Mouse (Mus musculus) embryonic facial prominence, embryonic 14.5 days (tissue): ENCODE data around the gene Myh6. TPM values are rescaled to one million over a fixed set of nuclear protein-coding genes. Genes with fewer than 3 reads are reported as not detected.
"Not testable (repeated sequence)": the region's sequence is repeated elsewhere in the genome, so short reads cannot be mapped to it uniquely, and the experiment has no call there.

ENCODE experiments used
- ATAC-seq: fragments of 200-750 bp; cut with Nextera tagmentation; 2 replicates; pipeline ENCODE4 v1.8.0; 2017; ENCODE audit warnings: low read depth, moderate number of reproducible peaks, moderate TSS enrichment
- DNase-seq: peaks from one replicate; pipeline ENCODE4 v3.0.0-alpha.2; 2015; ENCODE audit warnings: low spot score
- H3K27ac ChIP-seq: fragments of 300-500 bp; sonication (generic); replicated peaks from 2 replicates; pipeline ENCODE4 v1.5.1; 2014; ENCODE audit warnings: low read depth, mild to moderate bottlenecking, low read length, moderate library complexity
- H3K27me3 ChIP-seq: fragments of 300-500 bp; sonication (generic); replicated peaks from 2 replicates; pipeline ENCODE4 v1.6.1; 2014; ENCODE audit warnings: low read length; ENCODE audit not compliant: control insufficient read depth, insufficient read depth
- H3K36me3 ChIP-seq: fragments of 300-500 bp; sonication (generic); 2 replicates; pipeline ENCODE4 v1.6.1; 2014; ENCODE audit warnings: low read length, mixed read lengths; ENCODE audit not compliant: control insufficient read depth, insufficient read depth
- H3K4me1 ChIP-seq: fragments of 300-500 bp; sonication (generic); 2 replicates; pipeline ENCODE4 v1.6.1; 2014; ENCODE audit warnings: antibody characterized with exemption, low read length; ENCODE audit not compliant: control insufficient read depth, insufficient read depth
- H3K4me2 ChIP-seq: fragments of 300-500 bp; sonication (generic); 2 replicates; pipeline ENCODE4 v1.6.1; 2014; ENCODE audit warnings: low read depth, mild to moderate bottlenecking, low read length, moderate library complexity, mixed read lengths
- H3K4me3 ChIP-seq: fragments of 300-500 bp; sonication (generic); 2 replicates; pipeline ENCODE4 v1.5.1; 2014; ENCODE audit warnings: low read depth, mild to moderate bottlenecking, low read length
- H3K9ac ChIP-seq: fragments of 300-500 bp; sonication (generic); 2 replicates; pipeline ENCODE4 v1.6.1; 2014; ENCODE audit warnings: low read depth, mild to moderate bottlenecking, low read length, moderate library complexity, mixed read lengths
- H3K9me3 ChIP-seq: fragments of 300-500 bp; sonication (generic); 2 replicates; pipeline ENCODE4 v1.6.1; 2016; ENCODE audit warnings: low read length; ENCODE audit not compliant: control insufficient read depth
- WGBS: fragments of 180-500 bp; shearing (Covaris S2); extraction: QIAGEN DNeasy Blood & Tissue Kit; methylation state at CpG from one replicate; pipeline ENCODE4 v1.1.7; 2014; 5-methylcytosine and 5-hydroxymethylcytosine counted together
- polyA plus RNA-seq: library from polyadenylated mRNA; unstranded; fragments of >200 nt; fragmentation: Nextera tagmentation; extraction: Ambion mirVana; gene quantifications from 2 replicates; pipeline ENCODE4 v1.2.1, GENCODE M21; 2014

Myh6 gene
- polyA plus RNA-seq, 1 experiment from 2014 or later = 10.3 TPM

DNA sequence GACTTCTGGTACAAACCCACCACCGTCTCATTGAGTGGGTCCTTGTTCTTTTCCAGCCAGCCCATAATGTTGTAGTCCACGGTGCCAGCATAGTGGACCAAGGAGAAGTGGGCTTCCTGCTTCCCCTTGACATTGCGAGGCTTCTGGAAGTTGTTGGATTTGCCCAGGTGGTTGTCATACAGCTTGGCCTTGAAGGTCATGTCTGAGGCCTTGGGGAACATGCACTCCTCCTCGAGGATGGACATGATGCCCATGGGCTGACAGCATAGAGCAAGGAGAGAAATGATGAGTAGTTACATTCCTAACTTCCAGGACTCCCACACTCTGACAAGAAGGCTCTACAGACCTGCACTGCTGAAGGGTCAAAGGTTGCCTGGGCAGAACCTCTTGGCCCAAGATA lies 8.2 kb downstream of the Myh6 start:
- no peak overlapping the region for H3K4me3 ChIP-seq
- 73% methylated on average over 4 of the region's 4 CpGs for WGBS
- no peak for ATAC-seq
- H3K4me1 ChIP-seq = no peaks in the 10 kb centered on the region
- DNase-seq = no peak
- H3K9me3 ChIP-seq = no peaks in the 10 kb centered on the region
- no peak overlapping the region for H3K4me2 ChIP-seq
- H3K36me3 ChIP-seq = no peaks in the 10 kb centered on the region
- H3K27me3 ChIP-seq = no peaks in the 10 kb centered on the region
- no peak overlapping the region for H3K27ac ChIP-seq
- no peak overlapping the region for H3K9ac ChIP-seq

DNA sequence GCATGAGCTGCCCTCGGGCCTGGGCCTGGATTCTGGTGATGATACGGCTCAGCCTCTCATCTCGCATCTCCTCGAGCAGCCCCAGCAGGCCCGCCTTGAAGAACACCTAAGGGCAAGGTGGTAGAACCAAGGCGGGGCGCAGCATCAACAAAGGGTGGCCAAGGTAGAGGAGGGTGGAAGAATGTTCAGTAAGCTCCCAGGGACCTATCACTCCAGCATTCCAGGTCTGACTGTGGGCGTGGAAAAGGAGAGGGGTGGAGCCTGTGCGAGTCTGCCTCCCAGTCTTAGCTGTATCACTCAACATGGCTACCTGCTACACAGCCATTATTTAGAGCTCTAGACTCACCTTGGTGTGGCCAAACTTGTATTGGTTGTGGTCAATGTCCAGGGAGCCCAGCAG lies 10.2 kb downstream of the Myh6 start:
- WGBS = 79% methylated on average over 9 of the region's 9 CpGs
- no peak for ATAC-seq

DNA sequence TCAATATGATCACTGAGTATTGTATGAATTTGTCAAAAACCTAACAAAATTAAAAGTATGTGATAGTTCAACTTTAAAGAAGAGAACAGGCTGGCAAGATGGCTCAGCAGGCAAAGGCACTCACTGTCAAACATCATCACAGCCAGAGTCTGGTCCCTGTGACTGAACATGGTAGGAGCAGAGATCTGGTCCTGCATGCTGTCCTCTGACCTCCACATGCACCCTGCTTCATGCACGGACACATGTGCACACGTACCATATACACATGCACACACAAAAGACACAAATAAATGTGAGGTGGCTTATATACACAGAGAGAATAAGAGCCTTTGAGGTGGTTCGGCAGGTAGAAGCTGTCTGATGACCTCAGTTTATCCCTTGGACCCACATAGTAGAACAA lies 11.2 kb downstream of the Myh6 start:
- ATAC-seq (no peak), DNase-seq (no peak)
- 87% methylated on average over 3 of the region's 3 CpGs for WGBS
- H3K27ac ChIP-seq = no peak overlapping the region
- H3K9me3 ChIP-seq = no peaks in the 10 kb centered on the region
- no peaks in the 10 kb centered on the region for H3K36me3 ChIP-seq
- no peaks in the 10 kb centered on the region for H3K4me1 ChIP-seq
- no peaks in the 10 kb centered on the region for H3K27me3 ChIP-seq
- no peak overlapping the region for H3K4me2 ChIP-seq
- H3K4me3 ChIP-seq = no peak overlapping the region
- no peak overlapping the region for H3K9ac ChIP-seq

More for the DNA sequence above, 10.2 kb downstream of the Myh6 start:
- no peak overlapping the region for H3K4me3 ChIP-seq
- no peaks in the 10 kb centered on the region for H3K27me3 ChIP-seq
- DNase-seq = no peak
- H3K4me1 ChIP-seq = no peaks in the 10 kb centered on the region
- H3K4me2 ChIP-seq = no peak overlapping the region
- H3K27ac ChIP-seq = no peak overlapping the region
- no peaks in the 10 kb centered on the region for H3K36me3 ChIP-seq
- no peaks in the 10 kb centered on the region for H3K9me3 ChIP-seq
- H3K9ac ChIP-seq = no peak overlapping the region

DNA sequence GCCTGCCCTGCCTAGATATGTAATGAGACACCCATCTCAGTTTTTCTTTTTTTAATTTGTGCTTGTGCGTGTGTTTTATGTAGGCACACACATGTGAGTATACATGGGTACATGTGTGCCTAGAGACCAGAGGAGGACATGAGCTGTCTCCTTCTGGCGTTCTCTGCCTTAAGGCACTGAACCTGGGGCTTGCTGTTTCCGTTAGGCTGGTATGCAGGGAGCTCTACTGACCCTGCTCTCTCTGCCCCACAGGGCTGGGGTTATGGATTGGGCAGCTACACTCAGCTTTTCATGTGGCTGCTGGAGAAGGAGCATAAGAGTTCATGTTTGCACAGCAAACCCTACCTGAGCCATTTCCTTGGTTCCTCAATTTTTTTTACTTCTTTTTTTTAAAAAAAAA lies 12.3 kb downstream of the Myh6 start:
- H3K9me3 ChIP-seq = no peaks in the 10 kb centered on the region
- no peaks in the 10 kb centered on the region for H3K4me1 ChIP-seq
- H3K4me2 ChIP-seq = no peak overlapping the region
- WGBS = 64% methylated on average over 3 of the region's 3 CpGs
- H3K4me3 ChIP-seq = no peak overlapping the region
- no peaks in the 10 kb centered on the region for H3K27me3 ChIP-seq
- ATAC-seq = no peak
- H3K9ac ChIP-seq = no peak overlapping the region
- H3K36me3 ChIP-seq = no peaks in the 10 kb centered on the region
- no peak overlapping the region for H3K27ac ChIP-seq
- DNase-seq = no peak

DNA sequence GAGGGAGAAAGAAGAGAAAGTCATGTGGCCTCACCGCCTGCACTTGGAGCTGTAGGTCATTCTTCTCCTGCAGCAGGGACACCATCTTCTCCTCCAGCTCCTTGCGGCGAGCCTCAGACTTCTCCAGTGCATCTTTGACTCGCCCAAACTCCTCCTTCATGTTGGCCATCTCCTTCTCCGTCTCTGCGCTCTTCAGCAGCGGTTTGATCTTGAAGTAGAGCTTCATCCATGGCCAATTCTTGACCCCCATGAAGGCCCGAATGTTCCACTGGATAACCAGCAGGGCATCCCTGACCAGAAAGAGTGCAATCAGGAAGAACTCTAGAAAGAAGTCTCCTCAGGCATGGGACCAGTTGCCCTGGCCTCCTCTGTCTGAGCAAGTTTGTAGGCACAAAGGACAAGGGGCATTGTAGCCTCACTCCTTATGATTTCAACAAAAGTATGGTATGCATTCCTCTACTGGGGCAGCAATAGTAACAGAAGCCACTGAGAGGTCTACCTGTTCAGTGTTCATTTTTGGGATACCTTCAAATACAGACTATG lies 13.0 kb downstream of the Myh6 start:
- no peak for DNase-seq
- Histone ChIP-seq H3K4me1 (no peaks in the 10 kb centered on the region), H3K4me2 (no peak overlapping the region), H3K4me3 (no peak overlapping the region), H3K27ac (no peak overlapping the region), H3K9me3 (no peaks in the 10 kb centered on the region), H3K9ac (no peak overlapping the region), H3K27me3 (no peaks in the 10 kb centered on the region), H3K36me3 (no peaks in the 10 kb centered on the region)
- WGBS = 86% methylated on average over 8 of the region's 8 CpGs
- no peak for ATAC-seq

DNA sequence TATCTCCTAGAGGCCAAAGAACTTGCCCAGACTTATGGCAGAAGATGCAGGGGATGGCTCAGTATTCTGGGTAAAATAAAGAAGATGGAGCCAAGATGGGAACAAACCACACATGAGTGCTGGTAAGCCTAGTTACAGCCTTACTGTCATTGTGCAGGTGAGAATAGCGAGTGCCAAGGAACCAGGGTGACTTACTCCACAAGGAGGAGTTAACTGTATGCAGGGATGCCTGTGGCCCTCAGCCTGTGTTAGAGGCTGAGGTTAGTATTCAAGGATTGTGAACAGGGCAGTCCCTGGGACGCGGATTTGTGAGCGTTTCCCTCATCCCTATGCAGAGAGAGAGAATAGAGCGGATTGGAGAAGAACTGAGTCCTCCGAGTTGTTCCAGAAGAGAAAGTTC lies 15.1 kb downstream of the Myh6 start:
- no peaks in the 10 kb centered on the region for H3K27me3 ChIP-seq
- no peak overlapping the region for H3K4me3 ChIP-seq
- DNase-seq = no peak
- WGBS = 78% methylated on average over 6 of the region's 6 CpGs
- H3K4me1 ChIP-seq = no peaks in the 10 kb centered on the region
- ATAC-seq = no peak
- no peak overlapping the region for H3K9ac ChIP-seq
- H3K4me2 ChIP-seq = no peak overlapping the region
- H3K27ac ChIP-seq = no peak overlapping the region
- no peaks in the 10 kb centered on the region for H3K9me3 ChIP-seq
- H3K36me3 ChIP-seq = no peaks in the 10 kb centered on the region

DNA sequence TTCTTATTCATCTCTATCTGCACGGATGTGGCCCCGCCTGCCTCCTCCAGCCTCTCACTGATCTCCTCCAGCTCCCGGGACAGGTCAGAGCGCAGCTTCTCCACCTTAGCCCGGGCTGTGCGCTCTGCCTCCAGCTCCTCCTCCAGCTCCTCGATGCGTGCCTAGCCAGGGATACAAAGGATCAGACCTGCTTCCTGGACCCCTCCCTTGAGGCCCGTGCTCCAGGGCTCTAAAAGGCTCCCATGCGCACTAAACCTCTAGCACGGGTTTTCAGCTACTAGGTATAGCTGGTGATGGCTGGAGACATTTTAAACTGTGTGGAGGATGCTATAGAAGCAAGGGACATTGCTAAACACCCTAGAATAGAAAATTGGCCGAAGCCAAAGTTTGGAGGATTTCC lies 16.2 kb downstream of the Myh6 start:
- no peak overlapping the region for H3K4me3 ChIP-seq
- 60% methylated on average over 12 of the region's 12 CpGs for WGBS
- no peaks in the 10 kb centered on the region for H3K36me3 ChIP-seq
- no peak for DNase-seq
- no peaks in the 10 kb centered on the region for H3K27me3 ChIP-seq
- H3K27ac ChIP-seq = no peak overlapping the region
- H3K4me2 ChIP-seq = no peak overlapping the region
- H3K9me3 ChIP-seq = no peaks in the 10 kb centered on the region
- no peak for ATAC-seq
- no peak overlapping the region for H3K9ac ChIP-seq
- no peaks in the 10 kb centered on the region for H3K4me1 ChIP-seq

DNA sequence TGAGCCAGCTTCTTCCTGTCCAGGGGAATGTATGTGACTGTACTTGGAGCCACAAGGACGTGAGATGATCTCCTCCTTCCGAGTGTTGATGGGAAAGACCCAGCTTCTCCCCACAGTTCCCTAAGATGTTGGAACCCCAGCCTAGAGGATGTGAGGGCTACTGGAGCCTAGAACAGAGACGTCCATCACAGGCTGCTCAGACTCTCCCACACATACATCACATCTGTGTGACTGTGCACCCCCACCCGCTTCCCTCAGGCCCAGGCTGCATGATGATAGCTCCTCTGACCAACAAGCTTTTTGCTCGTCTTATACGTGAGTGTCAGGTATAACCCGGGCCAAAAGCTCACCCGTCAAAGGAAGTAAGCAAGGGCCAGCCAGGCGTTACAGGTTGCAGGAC lies 17.9 kb downstream of the Myh6 start:
- WGBS = 84% methylated on average over 9 of the region's 9 CpGs
- DNase-seq (no peak), ATAC-seq (no peak)
- Histone ChIP-seq H3K9me3 (no peaks in the 10 kb centered on the region), H3K27ac (no peak overlapping the region), H3K36me3 (no peaks in the 10 kb centered on the region), H3K27me3 (no peaks in the 10 kb centered on the region), H3K4me2 (no peak overlapping the region), H3K9ac (no peak overlapping the region), H3K4me3 (no peak overlapping the region), H3K4me1 (no peaks in the 10 kb centered on the region)

DNA sequence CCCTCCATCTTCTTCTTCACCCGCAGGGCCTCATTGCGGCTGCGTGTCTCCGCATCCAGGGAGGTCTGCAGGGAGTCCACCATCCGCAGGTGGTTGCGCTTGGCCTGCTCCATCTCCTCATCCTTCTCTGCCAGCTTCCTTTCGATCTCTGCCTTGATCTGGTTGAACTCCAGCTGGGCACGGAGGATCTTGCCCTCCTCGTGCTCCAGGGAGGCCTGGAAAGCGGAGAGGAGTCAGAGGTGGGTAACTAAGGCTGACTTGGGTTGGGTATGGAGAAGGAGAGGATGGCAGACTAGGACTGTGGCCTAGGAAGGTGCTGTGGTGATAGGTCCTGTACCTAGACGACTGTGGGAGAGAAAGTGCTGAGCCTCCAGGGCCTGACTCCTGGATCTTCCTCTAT lies 19.7 kb downstream of the Myh6 start:
- H3K27ac ChIP-seq, H3K9me3 ChIP-seq, H3K4me1 ChIP-seq, H3K36me3 ChIP-seq, H3K4me2 ChIP-seq, H3K27me3 ChIP-seq, H3K4me3 ChIP-seq, ATAC-seq, H3K9ac ChIP-seq, DNase-seq: not testable (repeated sequence)
- WGBS = 94% methylated on average over 8 of the region's 11 CpGs
